Mouse (Mus musculus) monocyte, adult 2 months (primary cell): Measurements from ENCODE around the gene Brix1.

Source experiments
- DNase-seq, 2 experiments: peaks; one replicate each; pipeline ENCODE4 v3.0.0; 2022; ENCODE audit warnings: low spot score in 2 of 2, low read depth in 1 of 2

Gene Brix1

DNA sequence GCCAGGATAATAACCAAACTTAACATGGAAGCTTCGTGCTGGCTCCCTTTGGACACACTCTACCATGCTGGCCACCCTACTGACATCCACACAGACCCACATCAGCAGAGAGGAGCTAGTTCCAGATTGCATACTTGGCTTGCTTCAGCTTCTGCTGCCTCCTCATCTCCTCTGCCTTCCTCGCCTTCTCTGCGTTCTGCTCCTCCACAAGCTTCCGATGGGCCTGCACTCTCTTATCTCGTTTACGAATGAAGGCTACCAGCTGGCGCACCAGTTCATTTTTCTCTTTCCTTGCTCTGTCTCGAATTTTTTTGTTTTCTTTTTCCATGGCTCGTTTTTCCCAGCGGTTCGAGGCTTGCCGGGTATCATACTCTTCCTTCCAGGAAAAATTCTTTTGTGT, 24.8 kb downstream of the Brix1 start:
- DNase-seq, result no peak

DNA sequence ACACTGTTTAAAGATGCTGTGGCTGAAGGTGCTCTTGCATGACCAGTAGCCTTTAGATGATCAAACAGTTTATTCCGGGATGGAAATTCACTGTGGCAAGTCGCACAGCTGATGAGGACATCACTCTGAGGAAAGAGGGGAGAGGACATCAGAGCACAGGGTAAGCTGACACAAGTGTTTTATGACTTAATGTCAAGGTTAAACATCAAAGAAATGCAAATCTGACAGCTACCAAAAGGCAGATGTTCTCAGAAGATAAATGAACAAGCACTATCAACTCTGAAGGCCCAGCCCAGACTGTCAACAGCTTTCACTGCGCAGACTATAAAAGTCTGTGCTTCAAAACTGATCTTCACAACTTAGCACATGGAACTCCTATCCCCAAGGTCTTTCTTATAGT, 38.6 kb downstream of the Brix1 start:
- no peak for DNase-seq

DNA sequence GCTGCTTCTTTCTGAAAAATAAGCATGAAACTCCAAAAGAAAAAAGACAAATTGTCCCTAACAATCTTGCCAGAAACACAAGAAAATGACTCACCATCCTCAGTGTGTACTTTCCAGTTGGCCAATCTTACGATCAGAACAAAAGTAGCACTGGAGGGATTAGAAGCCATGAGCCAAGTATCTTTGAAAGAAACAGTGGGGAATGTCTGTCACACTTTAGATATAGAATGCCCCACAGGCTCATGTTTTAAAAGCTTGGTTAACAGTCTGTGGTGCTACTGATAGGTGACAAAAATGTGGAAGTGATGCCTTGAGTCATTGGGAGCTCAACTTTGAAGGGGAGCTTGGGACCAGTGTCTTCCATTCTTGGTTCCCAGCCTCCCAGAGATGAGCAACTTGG, 43.5 kb downstream of the Brix1 start:
- DNase-seq, result no peak

DNA sequence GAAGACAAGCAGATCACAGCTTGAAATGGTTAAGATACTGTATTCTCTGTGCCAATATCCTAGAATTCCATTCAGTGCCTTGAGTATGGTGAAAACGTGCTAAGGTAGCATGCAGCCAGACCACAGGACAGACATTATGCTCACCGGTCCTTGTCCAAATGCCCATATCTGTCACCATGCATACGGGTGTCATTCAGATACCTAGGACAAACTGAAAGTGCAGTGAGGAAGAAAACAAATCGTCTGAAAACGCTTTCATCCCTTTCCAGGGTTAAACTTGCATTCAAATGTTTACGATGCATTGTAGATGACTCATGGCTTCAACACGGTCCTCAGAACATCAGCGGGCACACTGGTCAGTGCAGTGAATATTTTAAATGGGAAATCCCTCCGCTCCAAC, 44.3 kb downstream of the Brix1 start:
- no peak for DNase-seq

DNA sequence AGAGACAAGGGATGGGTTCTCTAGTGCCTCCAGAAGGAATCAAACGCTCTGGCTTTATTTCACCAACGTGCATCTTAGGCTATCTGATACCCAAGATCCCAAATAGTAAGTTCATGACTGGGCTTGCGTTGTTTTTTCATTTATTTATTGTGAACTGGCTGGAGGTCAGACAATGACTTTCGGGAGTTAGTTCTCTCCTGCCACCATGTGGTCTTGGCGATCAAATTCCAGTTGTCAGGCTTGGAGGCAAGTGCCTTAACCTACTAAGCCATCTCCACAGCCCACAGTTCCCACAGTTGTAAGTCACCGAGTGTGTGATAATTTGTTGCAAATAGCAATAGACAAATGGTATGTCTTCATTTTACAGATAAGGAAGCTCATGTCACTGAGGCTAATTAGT, 45.8 kb downstream of the Brix1 start:
- DNase-seq, result no peak

DNA sequence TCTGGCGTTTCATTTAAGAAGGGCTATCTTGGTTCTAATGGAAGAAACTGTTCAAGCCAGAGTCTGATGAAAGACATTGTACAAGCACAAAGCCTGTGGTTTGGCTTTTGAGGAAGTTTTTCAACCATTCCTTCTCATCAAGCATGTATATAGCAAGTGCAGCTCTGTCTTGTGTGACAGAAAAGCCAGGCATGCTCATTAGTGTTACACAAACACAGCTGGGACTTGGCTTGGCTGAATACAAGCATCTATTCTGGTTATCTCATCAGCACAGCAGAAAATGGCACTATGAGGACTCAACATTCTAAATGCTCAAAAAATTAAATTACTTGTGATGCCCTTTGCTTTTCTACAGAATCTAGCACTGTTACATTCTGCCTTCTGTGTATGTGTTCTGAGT, 48.9 kb downstream of the Brix1 start:
- no peak for DNase-seq

DNA sequence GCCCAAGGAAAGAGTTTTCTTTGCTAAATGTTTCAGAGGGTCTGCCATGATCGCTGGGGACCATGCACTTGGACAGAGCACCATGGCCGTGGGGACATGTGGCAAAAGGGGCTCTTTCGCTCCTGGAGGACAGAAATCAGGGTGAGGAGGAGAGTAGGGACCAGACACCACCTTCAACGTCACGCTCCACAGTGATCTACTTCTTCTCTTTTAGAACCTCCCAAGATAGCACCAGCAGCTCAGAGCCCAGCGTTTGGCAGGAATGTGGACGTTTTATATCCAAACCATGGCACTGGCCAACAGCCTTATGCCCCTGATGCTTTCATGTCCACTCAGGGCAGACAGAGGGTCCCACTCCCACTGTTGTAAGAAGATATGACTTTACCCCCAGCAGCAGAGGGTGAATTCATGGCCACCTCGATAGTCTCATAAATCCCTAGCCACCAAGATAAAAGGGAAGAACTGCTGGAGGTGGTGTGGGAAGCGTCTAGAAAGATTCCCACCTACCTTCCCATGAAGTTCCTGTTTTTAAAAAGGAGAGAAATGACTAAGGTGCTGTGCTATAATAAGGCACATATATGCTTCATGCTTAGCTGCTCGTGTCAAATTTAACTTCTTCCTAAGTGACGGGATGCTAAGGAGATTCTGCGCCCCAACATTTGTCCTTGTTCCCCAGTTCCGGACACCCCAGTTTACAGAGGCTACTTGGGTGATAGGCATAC, 59.0 kb downstream of the Brix1 start:
- no peak for DNase-seq

DNA sequence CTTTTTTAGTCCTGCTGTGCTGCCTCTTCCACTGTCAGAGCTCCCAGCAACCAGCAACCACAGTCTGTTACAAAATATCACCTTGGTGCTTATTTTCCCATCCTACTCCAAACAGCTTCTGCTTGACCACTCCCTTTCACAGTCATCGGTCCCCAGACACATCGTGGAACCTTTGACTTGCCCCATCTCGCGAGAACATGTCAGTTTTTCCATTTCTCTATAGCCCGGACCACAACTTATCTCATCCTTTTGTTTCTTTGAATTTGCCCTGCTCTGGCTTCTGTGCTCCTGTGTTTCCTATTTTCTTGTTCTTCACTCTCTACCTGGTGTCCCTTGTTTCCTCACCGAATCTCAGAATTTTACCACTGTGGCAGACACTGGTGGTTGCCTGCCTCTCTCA, 59.6 kb downstream of the Brix1 start:
- DNase-seq, result no peak
